Mouse (Mus musculus): ENCODE measurements around the gene Rpn2. TPM values are rescaled to one million over a fixed set of nuclear protein-coding genes. Genes with fewer than 3 reads are reported as not detected.

Rpn2 gene
- polyA plus RNA-seq, 1 experiment, result 143 TPM

- Histone ChIP-seq H3K27ac (ENCODE audit: insufficient read depth, low read length) (no peak overlapping the region), H3K4me3 (replicated peaks; ENCODE audit: insufficient read depth, low read depth, low read length) (no peak overlapping the region), H3K4me1 (ENCODE audit: control insufficient read depth, insufficient read depth, low read length) (no peaks in the 10 kb centered on the region), H3K27me3 (ENCODE audit: control insufficient read depth, insufficient read depth, low read length) (no peaks in the 10 kb centered on the region)
- WGBS, result 37% methylated on average over 1 of the region's 1 CpGs
- TF ChIP-seq POLR2A (IDR thresholded peaks at IDR 0.05; ENCODE audit: borderline replicate concordance, insufficient read depth, low read length) (no peak), CTCF (IDR thresholded peaks at IDR 0.05; ENCODE audit: borderline replicate concordance, insufficient read depth, low read depth, low read length) (no peak)
- no peak for DNase-seq
Observed at GRCm38 (mm10) chr2:157263101-157263500, 15.7 kb upstream of the Rpn2 start.

DNA sequence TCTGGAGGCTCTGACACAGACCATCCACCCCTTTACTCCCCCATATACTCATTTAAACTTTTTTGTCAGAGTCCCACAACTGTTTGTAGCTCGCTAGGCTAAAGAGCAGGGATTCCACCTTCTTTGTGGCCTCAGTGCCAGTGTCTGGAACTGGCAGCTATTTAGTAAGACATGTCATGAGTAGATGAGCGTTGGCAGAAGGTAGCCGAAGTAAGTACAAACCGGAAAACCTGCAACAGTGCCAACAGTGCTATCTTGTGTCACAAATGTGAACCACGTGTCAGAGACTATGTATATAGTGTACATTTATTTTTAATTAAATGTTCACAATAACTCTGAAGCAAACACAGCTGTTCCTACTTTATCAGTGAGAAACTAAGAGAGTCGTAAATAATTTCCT, 15.0 kb upstream of the Rpn2 start:
- DNase-seq, result no peak
- H3K4me3 ChIP-seq (replicated peaks; ENCODE audit: insufficient read depth, low read depth, low read length), result no peak overlapping the region
- H3K27ac ChIP-seq (ENCODE audit: insufficient read depth, low read length), result no peak overlapping the region
- no peak for TF ChIP-seq POLR2A (IDR thresholded peaks at IDR 0.05; ENCODE audit: borderline replicate concordance, insufficient read depth, low read length)
- TF ChIP-seq CTCF (IDR thresholded peaks at IDR 0.05; ENCODE audit: borderline replicate concordance, insufficient read depth, low read depth, low read length), result no peak
- 47% methylated on average over 6 of the region's 6 CpGs for WGBS
- H3K27me3 ChIP-seq (ENCODE audit: control insufficient read depth, insufficient read depth, low read length), result no peaks in the 10 kb centered on the region
- H3K4me1 ChIP-seq (ENCODE audit: control insufficient read depth, insufficient read depth, low read length), result no peaks in the 10 kb centered on the region

DNA sequence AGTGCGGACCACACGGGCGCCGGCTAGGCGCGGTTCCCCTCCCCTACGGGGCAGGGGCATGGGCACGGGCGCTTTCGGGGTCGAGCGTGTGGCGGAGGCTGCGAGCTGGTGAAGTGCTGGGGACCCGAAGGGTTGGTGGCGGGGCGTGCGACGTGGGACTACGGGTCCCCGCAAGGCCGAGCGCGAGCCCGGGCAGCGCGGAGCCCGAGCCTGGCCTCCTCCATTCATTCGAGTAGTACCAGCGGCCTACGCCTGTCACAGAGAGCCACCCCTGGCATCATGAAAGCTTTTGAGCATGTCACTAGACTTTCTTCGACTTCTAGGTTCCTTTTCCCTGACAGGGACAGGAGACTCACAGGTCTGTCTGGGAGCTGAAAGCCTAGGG, 591 bp downstream of the Rpn2 start, which contains the start of gene Mroh8:
Gene Mroh8, minus strand, starts transcription at position 134 of the 385 bp plus-strand sequence.
- TF ChIP-seq CTCF (IDR thresholded peaks at IDR 0.05; ENCODE audit: borderline replicate concordance, insufficient read depth, low read depth, low read length), result no peak
- no peak for TF ChIP-seq POLR2A (IDR thresholded peaks at IDR 0.05; ENCODE audit: borderline replicate concordance, insufficient read depth, low read length)
- H3K27ac ChIP-seq (ENCODE audit: insufficient read depth, low read length), result peak within 1 kb of the TSS; percentile 72
- peak in 1 of 2 experiments; percentile 81 for DNase-seq
- H3K27me3 ChIP-seq (ENCODE audit: control insufficient read depth, insufficient read depth, low read length), result no peaks in the 10 kb centered on the region
- WGBS, result under 1% methylated on average over 32 of the region's 32 CpGs
- H3K4me1 ChIP-seq (ENCODE audit: control insufficient read depth, insufficient read depth, low read length), result no peaks in the 10 kb centered on the region; the same call in none of the 2 replicates
- peak within 1 kb of the TSS; percentile 53 for H3K4me3 ChIP-seq (replicated peaks; ENCODE audit: insufficient read depth, low read depth, low read length)

DNA sequence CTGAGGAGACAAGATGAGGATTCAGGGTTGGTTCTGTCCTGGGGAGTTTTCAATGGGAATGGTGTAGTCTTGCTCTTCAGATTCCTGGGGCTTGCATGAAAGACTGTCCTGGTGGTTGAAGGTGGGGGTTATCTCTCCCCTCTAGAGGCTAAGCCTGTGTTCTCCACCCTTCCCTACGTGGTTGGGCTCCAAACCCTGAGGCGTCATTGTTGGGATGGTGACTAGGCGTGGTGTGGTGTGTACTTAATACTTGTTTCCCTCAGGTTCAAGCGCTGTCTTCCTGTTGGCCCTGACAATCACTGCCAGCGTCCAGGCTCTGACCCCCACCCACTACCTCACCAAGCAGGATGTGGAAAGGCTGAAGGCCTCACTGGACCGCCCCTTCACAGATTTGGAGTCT, 4.5 kb downstream of the Rpn2 start:
- H3K27me3 ChIP-seq (ENCODE audit: control insufficient read depth, insufficient read depth, low read length), result no peaks in the 10 kb centered on the region
- H3K27ac ChIP-seq (ENCODE audit: insufficient read depth, low read length), result no peak overlapping the region
- 91% methylated on average over 6 of the region's 6 CpGs for WGBS
- no peak for DNase-seq
- H3K4me3 ChIP-seq (replicated peaks; ENCODE audit: insufficient read depth, low read depth, low read length), result no peak overlapping the region
- peaks cover 2% of the 10 kb centered on the region for H3K4me1 ChIP-seq (ENCODE audit: control insufficient read depth, insufficient read depth, low read length)
- no peak for TF ChIP-seq CTCF (IDR thresholded peaks at IDR 0.05; ENCODE audit: borderline replicate concordance, insufficient read depth, low read depth, low read length)
- TF ChIP-seq POLR2A (IDR thresholded peaks at IDR 0.05; ENCODE audit: borderline replicate concordance, insufficient read depth, low read length), result no peak

- Histone ChIP-seq H3K4me3 (replicated peaks; ENCODE audit: insufficient read depth, low read depth, low read length) (no peak overlapping the region), H3K4me1 (ENCODE audit: control insufficient read depth, insufficient read depth, low read length) (peaks cover 2% of the 10 kb centered on the region; the same call in 1 of the 2 replicates), H3K27me3 (ENCODE audit: control insufficient read depth, insufficient read depth, low read length) (no peaks in the 10 kb centered on the region), H3K27ac (ENCODE audit: insufficient read depth, low read length) (no peak overlapping the region)
- TF ChIP-seq POLR2A (IDR thresholded peaks at IDR 0.05; ENCODE audit: borderline replicate concordance, insufficient read depth, low read length) (no peak), CTCF (IDR thresholded peaks at IDR 0.05; ENCODE audit: borderline replicate concordance, insufficient read depth, low read depth, low read length) (peak; percentile 68)
- DNase-seq, result peak; percentile 40 to 43
- 12% methylated on average over 3 of the region's 3 CpGs for WGBS
Observed at GRCm38 (mm10) chr2:157287542-157287941, 8.7 kb downstream of the Rpn2 start.

DNA sequence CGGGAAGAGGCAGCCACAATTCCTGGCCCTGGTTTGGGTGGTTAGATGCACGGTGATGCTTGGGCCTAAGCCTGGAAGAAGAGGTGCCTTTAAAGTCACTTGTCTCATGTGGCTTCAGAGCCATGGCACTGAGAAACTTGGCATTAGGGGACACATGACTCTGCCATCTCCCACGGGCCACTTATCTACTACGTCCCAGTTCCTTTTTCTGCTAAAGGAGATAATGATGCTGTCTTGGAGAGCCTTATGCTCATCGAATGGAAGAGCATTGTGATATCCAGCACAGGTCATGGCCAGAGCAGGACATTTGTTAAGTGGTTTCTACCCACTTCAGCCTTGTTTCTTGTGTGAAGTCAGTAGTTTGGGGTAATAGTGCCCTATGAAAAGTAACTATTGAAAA, 10.2 kb downstream of the Rpn2 start:
- no peaks in the 10 kb centered on the region for H3K27me3 ChIP-seq (ENCODE audit: control insufficient read depth, insufficient read depth, low read length)
- TF ChIP-seq POLR2A (IDR thresholded peaks at IDR 0.05; ENCODE audit: borderline replicate concordance, insufficient read depth, low read length) (no peak), CTCF (IDR thresholded peaks at IDR 0.05; ENCODE audit: borderline replicate concordance, insufficient read depth, low read depth, low read length) (no peak)
- WGBS, result 79% methylated on average over 5 of the region's 5 CpGs
- H3K27ac ChIP-seq (ENCODE audit: insufficient read depth, low read length), result no peak overlapping the region
- DNase-seq, result no peak
- H3K4me1 ChIP-seq (ENCODE audit: control insufficient read depth, insufficient read depth, low read length), result 0 out of 2 replicates have a peak, but pooled peaks cover 2% of the 10 kb centered on the region
- no peak overlapping the region for H3K4me3 ChIP-seq (replicated peaks; ENCODE audit: insufficient read depth, low read depth, low read length)

DNA sequence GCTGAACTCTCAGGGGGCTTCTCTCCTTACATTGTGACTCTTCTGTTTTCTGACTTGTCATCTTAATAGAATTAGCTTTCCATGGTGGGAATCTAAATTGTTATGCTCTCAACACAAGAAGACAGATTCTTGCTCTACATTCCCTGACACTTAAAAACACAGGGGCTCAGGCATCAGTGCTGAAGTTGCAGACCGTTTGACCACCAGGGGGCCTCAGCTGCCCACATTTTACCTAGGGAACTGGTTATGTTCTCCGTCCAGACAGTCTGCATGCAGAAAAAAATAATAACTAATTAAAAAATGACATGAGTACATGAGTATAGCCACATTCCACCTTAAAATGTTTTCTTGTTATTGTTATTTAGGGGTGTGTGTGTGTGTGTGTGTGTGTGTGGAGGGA, 13.3 kb downstream of the Rpn2 start:
- peak; percentile 42 to 64 for DNase-seq
- Histone ChIP-seq H3K27ac (ENCODE audit: insufficient read depth, low read length) (no peak overlapping the region), H3K4me1 (ENCODE audit: control insufficient read depth, insufficient read depth, low read length) (no peaks in the 10 kb centered on the region), H3K27me3 (ENCODE audit: control insufficient read depth, insufficient read depth, low read length) (no peaks in the 10 kb centered on the region), H3K4me3 (replicated peaks; ENCODE audit: insufficient read depth, low read depth, low read length) (no peak overlapping the region)
- 8% methylated on average over 2 of the region's 2 CpGs for WGBS
- peak; percentile 72 for TF ChIP-seq CTCF (IDR thresholded peaks at IDR 0.05; ENCODE audit: borderline replicate concordance, insufficient read depth, low read depth, low read length)
- TF ChIP-seq POLR2A (IDR thresholded peaks at IDR 0.05; ENCODE audit: borderline replicate concordance, insufficient read depth, low read length), result no peak

DNA sequence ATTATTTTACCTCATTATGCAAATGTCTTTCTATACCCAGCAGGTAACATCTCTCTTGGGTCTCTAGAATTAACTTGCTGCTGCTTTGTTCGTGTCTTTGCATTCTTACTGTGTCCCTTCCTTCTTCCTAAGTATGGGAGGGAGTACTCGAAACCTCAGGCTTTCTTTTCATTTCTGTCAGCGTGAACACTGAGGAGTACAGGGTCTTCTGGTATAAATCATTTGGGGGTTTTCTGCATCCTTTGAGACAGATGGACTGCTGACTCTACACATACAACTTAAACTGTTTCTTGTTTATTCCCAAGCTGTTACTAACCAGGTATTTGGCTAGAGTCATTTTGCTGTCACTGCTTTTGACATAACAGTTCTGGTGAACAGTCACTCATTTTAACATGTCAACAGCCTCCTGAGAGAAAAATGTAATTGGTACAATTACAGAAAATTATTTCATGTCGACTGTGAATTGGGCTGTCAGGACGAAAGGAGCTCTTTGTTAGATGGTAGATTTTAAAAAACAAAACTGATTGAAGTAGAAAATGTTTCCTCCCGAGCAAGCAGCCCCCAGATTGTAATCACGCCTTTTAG, 17.4 kb downstream of the Rpn2 start:
- H3K4me1 ChIP-seq (ENCODE audit: control insufficient read depth, insufficient read depth, low read length), result no peaks in the 10 kb centered on the region
- DNase-seq, result no peak
- no peak for TF ChIP-seq CTCF (IDR thresholded peaks at IDR 0.05; ENCODE audit: borderline replicate concordance, insufficient read depth, low read depth, low read length)
- TF ChIP-seq POLR2A (IDR thresholded peaks at IDR 0.05; ENCODE audit: borderline replicate concordance, insufficient read depth, low read length), result no peak
- WGBS, result 82% methylated on average over 7 of the region's 7 CpGs
- no peak overlapping the region for H3K27ac ChIP-seq (ENCODE audit: insufficient read depth, low read length)
- H3K4me3 ChIP-seq (replicated peaks; ENCODE audit: insufficient read depth, low read depth, low read length), result no peak overlapping the region
- H3K27me3 ChIP-seq (ENCODE audit: control insufficient read depth, insufficient read depth, low read length), result no peaks in the 10 kb centered on the region
